Comparison of ENCODE assay signal across 34 mouse cellular contexts in genomic region chr9:40239749-40240148, GRCm38 (mm10). TPM values are rescaled to one million over a fixed set of nuclear protein-coding genes. Genes with fewer than 3 reads are reported as not detected.
DNase-seq lines count a peak whose midpoint lies in the region; ATAC-seq and TF ChIP-seq lines count a peak whose summit lies in the region.
"Had no signal": no experiment of that assay in that cellular context is flagged by ENCODE, and none has a peak within 500 bp of the region (broad histone marks: within the 10 kb centered on the region; RNA-seq: fewer than 3 reads in every experiment).

No protein-coding gene starts in this region.

- no peak for TF ChIP-seq EP300 in ES-Bruce4 (IDR thresholded peaks at IDR 0.05; ENCODE audit: insufficient read depth, low read depth, low read length)

- H3K4me3 ChIP-seq in midbrain, embryonic 11.5 days (ENCODE audit: low read depth, low read length) = no peak overlapping the region
- no peak overlapping the region for H3K4me3 ChIP-seq in midbrain, embryonic 10.5 days
- H3K4me3 ChIP-seq in ES-Bruce4 (ENCODE audit: low read depth, low read length) = peak overlapping the region; percentile 56; the same call in 1 of the 2 replicates
- peak overlapping the region; percentile 69 to 71 for H3K4me3 ChIP-seq in ES-E14 (ENCODE audit: insufficient read depth in 1 of 2, low read depth in 1 of 2, low read length in 2 of 2, poor library complexity in 1 of 2, severe bottlenecking in 1 of 2)
- no peak overlapping the region for H3K4me3 ChIP-seq in hindbrain, embryonic 11.5 days (ENCODE audit: low read depth, low read length)
- H3K4me3 ChIP-seq: embryonic facial prominence, embryonic 13.5 days; embryonic facial prominence, embryonic 15.5 days; erythroblast, embryonic 14.5 days; forebrain, embryonic 13.5 days; forebrain, embryonic 15.5 days had no signal

- peak; percentile 14 for TF ChIP-seq POLR2A in ES-Bruce4 (IDR thresholded peaks at IDR 0.05; ENCODE audit: insufficient read depth, low read length)

- DNase-seq in midbrain, embryonic 11.5 days (ENCODE audit: low spot score, missing footprints) = peak; percentile 86
- no peak for DNase-seq in midbrain, embryonic 10.5 days (ENCODE audit: low spot score)
- peak; percentile 64 for DNase-seq in ES-E14 (ENCODE audit: low read depth, low spot score)
- peak; percentile 88 for DNase-seq in ZHBTc4 (ENCODE audit: low read depth, low spot score)
- no peak for DNase-seq in hindbrain, embryonic 11.5 days (ENCODE audit: low spot score)
- no peak for DNase-seq in layer of hippocampus, adult 9-11 months
- DNase-seq: adrenal gland, adult 2 months; adrenal gland, postnatal 10 days; adrenal gland, postnatal 25 days; cerebellum, adult 11 months; cerebellum, adult 18-20 months; cerebellum, adult 8-10 months; cerebellum, adult 9-11 months; cerebellum, postnatal 14 days; cerebellum, postnatal 36 days; embryo, embryonic 11 days; forebrain, postnatal 0 days had no signal

- ATAC-seq in midbrain, embryonic 11.5 days (ENCODE audit: low FRiP score) = no peak
- no peak for ATAC-seq in hindbrain, embryonic 11.5 days (ENCODE audit: low FRiP score)
- ATAC-seq in CD4-positive, CD25-positive, alpha-beta regulatory T cell, adult 4 months = no peak
- ATAC-seq: forebrain, embryonic 13.5 days; forebrain, embryonic 15.5 days; forebrain, postnatal 0 days; Patski had no signal

- TF ChIP-seq CTCF in ES-Bruce4 (IDR thresholded peaks at IDR 0.05; ENCODE audit: low read depth, low read length) = no peak

- in situ Hi-C loops in ES-E14 (cut with MboI; ENCODE audit: low sequenced_read_pairs in 2 of 2, unreplicated experiment in 2 of 2) = no loop called here

- H3K9ac ChIP-seq in midbrain, embryonic 11.5 days (ENCODE audit: low read length) = no peak overlapping the region
- peak overlapping the region; percentile 81 for H3K9ac ChIP-seq in ES-Bruce4 (ENCODE audit: low read depth, poor library complexity, severe bottlenecking)
- peak overlapping the region; percentile 55; the same call in 1 of the 2 replicates for H3K9ac ChIP-seq in ES-E14 (ENCODE audit: insufficient read depth, low read depth, low read length, poor library complexity, severe bottlenecking)
- H3K9ac ChIP-seq in hindbrain, embryonic 11.5 days (ENCODE audit: low read depth, low read length) = no peak overlapping the region
- H3K9ac ChIP-seq: embryonic facial prominence, embryonic 13.5 days; embryonic facial prominence, embryonic 15.5 days; forebrain, embryonic 13.5 days; forebrain, embryonic 15.5 days; forebrain, postnatal 0 days had no signal

- H3K4me2 ChIP-seq in midbrain, embryonic 11.5 days = no peak overlapping the region
- no peak overlapping the region for H3K4me2 ChIP-seq in hindbrain, embryonic 11.5 days (replicated peaks; ENCODE audit: low read depth, low read length)
- H3K4me2 ChIP-seq: embryonic facial prominence, embryonic 13.5 days; embryonic facial prominence, embryonic 15.5 days; forebrain, embryonic 13.5 days; forebrain, embryonic 15.5 days had no signal

- 13% methylated on average over 4 of the region's 4 CpGs for WGBS in midbrain, embryonic 11.5 days
- 19% methylated on average over 4 of the region's 4 CpGs for WGBS in midbrain, embryonic 10.5 days
- 17% methylated on average over 4 of the region's 4 CpGs for WGBS in hindbrain, embryonic 11.5 days

- H3K9me3 ChIP-seq in midbrain, embryonic 11.5 days (ENCODE audit: control insufficient read depth, low read length) = no peaks in the 10 kb centered on the region
- H3K9me3 ChIP-seq in midbrain, embryonic 10.5 days (replicated peaks) = no peaks in the 10 kb centered on the region
- H3K9me3 ChIP-seq in ES-Bruce4 (replicated peaks; ENCODE audit: control insufficient read depth, insufficient read depth, low read length, poor library complexity, severe bottlenecking) (no peaks in the 10 kb centered on the region), ES-E14 (ENCODE audit: control insufficient read depth, insufficient read depth, low read depth, low read length) (no peaks in the 10 kb centered on the region)
- no peaks in the 10 kb centered on the region for H3K9me3 ChIP-seq in hindbrain, embryonic 11.5 days (ENCODE audit: control insufficient read depth, low read length)
- H3K9me3 ChIP-seq: embryonic facial prominence, embryonic 13.5 days; embryonic facial prominence, embryonic 15.5 days; forebrain, embryonic 10.5 days; forebrain, embryonic 13.5 days; forebrain, embryonic 15.5 days had no signal

- peaks cover 9% of the 10 kb centered on the region for H3K4me1 ChIP-seq in midbrain, embryonic 11.5 days (ENCODE audit: control insufficient read depth, insufficient read depth, low read length)
- peaks cover 36% of the 10 kb centered on the region for H3K4me1 ChIP-seq in midbrain, embryonic 10.5 days
- no peaks in the 10 kb centered on the region for H3K4me1 ChIP-seq in ES-Bruce4 (ENCODE audit: control insufficient read depth, insufficient read depth, low read length)
- H3K4me1 ChIP-seq in ES-E14 (ENCODE audit: control insufficient read depth in 2 of 2, insufficient read depth in 2 of 2, low read length in 2 of 2, poor library complexity in 1 of 2) = peaks cover 0 to 14% of the 10 kb centered on the region in 2 experiments; a peak in 2 of 4 replicates
- no peaks in the 10 kb centered on the region for H3K4me1 ChIP-seq in hindbrain, embryonic 11.5 days (replicated peaks; ENCODE audit: control insufficient read depth, insufficient read depth, low read length)

- H3K27ac ChIP-seq in midbrain, embryonic 11.5 days (ENCODE audit: low read depth, low read length) = no peak overlapping the region
- H3K27ac ChIP-seq in midbrain, embryonic 10.5 days (replicated peaks) = no peak overlapping the region
- peak overlapping the region; percentile 99 for H3K27ac ChIP-seq in ES-Bruce4 (ENCODE audit: insufficient read depth, low read length)
- H3K27ac ChIP-seq in ES-E14 (ENCODE audit: insufficient read depth, low read depth, low read length, poor library complexity, severe bottlenecking) = peak overlapping the region; percentile 98; the same call in 1 of the 2 replicates
- no peak overlapping the region for H3K27ac ChIP-seq in hindbrain, embryonic 11.5 days (ENCODE audit: low read depth, low read length)
- H3K27ac ChIP-seq: embryonic facial prominence, embryonic 13.5 days; embryonic facial prominence, embryonic 15.5 days; forebrain, embryonic 10.5 days; forebrain, embryonic 13.5 days; forebrain, embryonic 15.5 days had no signal

- H3K27me3 ChIP-seq in midbrain, embryonic 11.5 days (ENCODE audit: control insufficient read depth, insufficient read depth, low read length) = no peaks in the 10 kb centered on the region
- H3K27me3 ChIP-seq in midbrain, embryonic 10.5 days (ENCODE audit: low read depth, poor library complexity, severe bottlenecking) = peaks cover 17% of the 10 kb centered on the region
- H3K27me3 ChIP-seq in ES-Bruce4 (ENCODE audit: control insufficient read depth, insufficient read depth, low read length, poor library complexity, severe bottlenecking) = no peaks in the 10 kb centered on the region
- no peaks in the 10 kb centered on the region; the same call in 1 of the 2 replicates for H3K27me3 ChIP-seq in hindbrain, embryonic 11.5 days (ENCODE audit: control insufficient read depth, insufficient read depth, low read length)
- H3K27me3 ChIP-seq: CH12.LX; forebrain, embryonic 13.5 days; forebrain, embryonic 15.5 days; Patski had no signal

- H3K36me3 ChIP-seq in midbrain, embryonic 11.5 days (ENCODE audit: control insufficient read depth, insufficient read depth, low read length) = no peaks in the 10 kb centered on the region
- H3K36me3 ChIP-seq in midbrain, embryonic 10.5 days = no peaks in the 10 kb centered on the region
- H3K36me3 ChIP-seq in ES-Bruce4 (ENCODE audit: control insufficient read depth, insufficient read depth, low read length, poor library complexity, severe bottlenecking) (peaks cover 13% of the 10 kb centered on the region), ES-E14 (ENCODE audit: control insufficient read depth, insufficient read depth, low read length, poor library complexity, severe bottlenecking) (peaks cover 14% of the 10 kb centered on the region)
- no peaks in the 10 kb centered on the region for H3K36me3 ChIP-seq in hindbrain, embryonic 11.5 days (ENCODE audit: control insufficient read depth, insufficient read depth, low read length)
- H3K36me3 ChIP-seq: embryonic facial prominence, embryonic 13.5 days; embryonic facial prominence, embryonic 15.5 days; forebrain, embryonic 10.5 days; forebrain, embryonic 15.5 days; G1E had no signal

TF ChIP-seq in ES-E14, 5 proteins besides CTCF, POLR2A, EP300 and RAD21 (continues in another document):
- no peak for TF ChIP-seq ZNF384 (IDR thresholded peaks at IDR 0.05; ENCODE audit: low read depth, low read length)
- TF ChIP-seq HCFC1 (IDR thresholded peaks at IDR 0.05; ENCODE audit: borderline replicate concordance, insufficient read depth, low read length) = no peak
- peak; percentile 4; the same call in 1 of the 2 replicates for TF ChIP-seq MAFK (IDR thresholded peaks at IDR 0.05; ENCODE audit: insufficient read depth, low read depth, low read length)

RNA-seq across cellular contexts. Expression of gene Scn3b, which starts 29.3 kb away (rescaled TPM):
- 18.6 and 21.2 TPM in 2 replicates for polyA plus RNA-seq in midbrain, embryonic 11.5 days (2014; fragmentation: Nextera tagmentation; extraction: Ambion mirVana)
- polyA plus RNA-seq in midbrain, embryonic 10.5 days (2016; fragmentation: Nextera tagmentation; extraction: Ambion mirVana) = 5.4 and 11.7 TPM in 2 replicates
- 7.2 and 9.9 TPM in 2 replicates for polyA plus RNA-seq in ES-Bruce4 (2011; ENCODE audit: insufficient read depth, insufficient read length, low read depth, missing spikeins)
- 3.1 TPM in 2 replicates for total RNA-seq in ES-E14 (2012; rRNA removed)
- polyA plus RNA-seq in hindbrain, embryonic 11.5 days (2014; fragmentation: Nextera tagmentation; extraction: Ambion mirVana) = 22.5 and 23.5 TPM in 2 replicates
- under 1 TPM in 1 of 2 experiments, not detected in 1; 0.13 TPM for polyA plus RNA-seq in CD4-positive, CD25-positive, alpha-beta regulatory T cell, adult 4 months (2017; shearing (Covaris generic))
- polyA plus RNA-seq: C2C12; erythroblast, embryonic 14.5 days; G1E had no signal

RNA-seq across cellular contexts. Expression of gene Zfp202, which starts 47.6 kb away (rescaled TPM):
- 6.8 and 7.3 TPM in 2 replicates for polyA plus RNA-seq in midbrain, embryonic 11.5 days (2014; fragmentation: Nextera tagmentation; extraction: Ambion mirVana)
- polyA plus RNA-seq in midbrain, embryonic 10.5 days (2016; fragmentation: Nextera tagmentation; extraction: Ambion mirVana) = 7.0 and 7.1 TPM in 2 replicates
- 2.5 and 2.6 TPM in 2 replicates for polyA plus RNA-seq in ES-Bruce4 (2011; ENCODE audit: insufficient read depth, insufficient read length, low read depth, missing spikeins)
- total RNA-seq in ES-E14 (2012; rRNA removed) = 2.1 and 2.2 TPM in 2 replicates
- polyA plus RNA-seq in hindbrain, embryonic 11.5 days (2014; fragmentation: Nextera tagmentation; extraction: Ambion mirVana) = 5.6 and 8.6 TPM in 2 replicates
- 1 to 10 TPM; 1.5 TPM for polyA plus RNA-seq in CD4-positive, CD25-positive, alpha-beta regulatory T cell, adult 4 months (2017; shearing (Covaris generic))

RNA-seq across cellular contexts. Expression of gene Olfr986, which starts 59.0 kb away (rescaled TPM):
- not detected in 2 replicates for polyA plus RNA-seq in midbrain, embryonic 11.5 days (2014; fragmentation: Nextera tagmentation; extraction: Ambion mirVana)
- not detected in 2 replicates for polyA plus RNA-seq in midbrain, embryonic 10.5 days (2016; fragmentation: Nextera tagmentation; extraction: Ambion mirVana)
- not detected in 2 replicates for polyA plus RNA-seq in ES-Bruce4 (2011; ENCODE audit: insufficient read depth, insufficient read length, low read depth, missing spikeins)
- total RNA-seq in ES-E14 (2012; rRNA removed) = 0.31 and 0.53 TPM in 2 replicates
- polyA plus RNA-seq in hindbrain, embryonic 11.5 days (2014; fragmentation: Nextera tagmentation; extraction: Ambion mirVana) = not detected in 2 replicates
- polyA plus RNA-seq in CD4-positive, CD25-positive, alpha-beta regulatory T cell, adult 4 months (2017; shearing (Covaris generic)) = not detected
- total RNA-seq: adrenal gland, adult 2 months; adrenal gland, postnatal 10 days; adrenal gland, postnatal 25 days; adrenal gland, postnatal 4 days; common myeloid progenitor, adult 5-6 weeks; forebrain, postnatal 0 days had no signal
- polyA plus RNA-seq: adrenal gland, adult 2 months; brain, embryonic 14.5 days; C2C12; embryonic facial prominence, embryonic 11.5 days; embryonic facial prominence, embryonic 13.5 days; embryonic facial prominence, embryonic 15.5 days; erythroblast, embryonic 14.5 days; forebrain, embryonic 10.5 days; forebrain, embryonic 13.5 days; forebrain, embryonic 15.5 days; forebrain, postnatal 0 days; frontal cortex, adult 2 months; G1E; Patski had no signal

Comparison
In these comparisons a context has a peak if more than half of its experiments do, and no peak if none do; other contexts are left out.
1. DNase-seq: peak in midbrain, embryonic 11.5 days (single experiment), ES-E14 (single experiment) and ZHBTc4 (single experiment); none in midbrain, embryonic 10.5 days (single experiment), hindbrain, embryonic 11.5 days (single experiment) and layer of hippocampus, adult 9-11 months (single experiment).
2. H3K27ac ChIP-seq: peak in ES-Bruce4 (single experiment) and ES-E14 (single experiment); none in midbrain, embryonic 11.5 days (single experiment), midbrain, embryonic 10.5 days (single experiment) and hindbrain, embryonic 11.5 days (single experiment).
3. H3K4me3 ChIP-seq: peak in ES-Bruce4 (single experiment) and ES-E14 (2 of 2); none in midbrain, embryonic 11.5 days (single experiment), midbrain, embryonic 10.5 days (single experiment) and hindbrain, embryonic 11.5 days (single experiment).
4. H3K9ac ChIP-seq: peak in ES-Bruce4 (single experiment) and ES-E14 (single experiment); none in midbrain, embryonic 11.5 days (single experiment) and hindbrain, embryonic 11.5 days (single experiment).